Mouse (Mus musculus): Measurements from ENCODE around the gene Foxd1. TPM values are rescaled to one million over a fixed set of nuclear protein-coding genes. Genes with fewer than 3 reads are reported as not detected.

Foxd1 gene
- polyA plus RNA-seq, 1 experiment = 3.2 TPM

DNA sequence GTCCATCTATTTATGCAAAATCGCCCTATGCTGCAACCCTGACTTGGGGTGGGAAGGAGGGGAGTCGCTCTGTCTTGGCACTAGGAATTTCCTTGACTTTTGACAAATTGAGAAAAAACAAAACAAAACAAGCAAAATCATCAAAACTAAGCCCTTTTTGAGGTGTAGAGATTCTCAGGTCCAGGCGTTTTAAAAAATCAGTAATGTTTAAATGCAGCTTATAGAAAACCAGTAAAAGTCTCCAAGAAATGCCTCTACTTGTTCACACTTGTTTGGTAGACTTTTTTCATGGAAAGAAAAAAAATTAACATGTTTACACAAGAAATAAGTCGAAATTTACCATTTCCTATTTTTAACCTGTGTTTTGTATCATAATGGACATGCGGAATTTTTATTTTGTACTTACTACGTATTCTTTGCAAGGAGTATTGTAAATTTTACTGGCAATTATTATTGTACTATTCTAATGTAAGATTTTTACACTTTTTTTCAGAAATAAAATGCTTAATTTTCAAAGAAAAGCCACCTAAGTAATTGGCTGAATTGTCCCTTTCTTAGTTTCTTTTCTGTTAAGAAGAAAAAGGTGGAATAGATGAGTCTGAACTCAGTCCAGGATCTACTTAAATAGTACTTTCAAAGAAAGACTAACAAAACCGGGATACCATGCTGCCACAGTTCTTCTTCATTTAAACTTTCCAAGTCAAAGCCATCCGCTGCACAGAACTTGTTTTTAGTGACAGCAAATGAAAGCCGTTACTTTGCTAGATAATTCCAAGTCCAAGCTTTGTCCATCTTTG lies 2.3 kb downstream of the Foxd1 start:
- TF ChIP-seq POLR2A (IDR thresholded peaks at IDR 0.05; ENCODE audit: borderline replicate concordance, extremely low read depth, insufficient read depth, insufficient read length, poor library complexity, severe bottlenecking) = no peak
- TF ChIP-seq CTCF (IDR thresholded peaks at IDR 0.05; ENCODE audit: borderline replicate concordance, extremely low read depth, insufficient read depth, insufficient read length) = no peak
- peak; percentile 66 for DNase-seq (ENCODE audit: low read depth)

DNA sequence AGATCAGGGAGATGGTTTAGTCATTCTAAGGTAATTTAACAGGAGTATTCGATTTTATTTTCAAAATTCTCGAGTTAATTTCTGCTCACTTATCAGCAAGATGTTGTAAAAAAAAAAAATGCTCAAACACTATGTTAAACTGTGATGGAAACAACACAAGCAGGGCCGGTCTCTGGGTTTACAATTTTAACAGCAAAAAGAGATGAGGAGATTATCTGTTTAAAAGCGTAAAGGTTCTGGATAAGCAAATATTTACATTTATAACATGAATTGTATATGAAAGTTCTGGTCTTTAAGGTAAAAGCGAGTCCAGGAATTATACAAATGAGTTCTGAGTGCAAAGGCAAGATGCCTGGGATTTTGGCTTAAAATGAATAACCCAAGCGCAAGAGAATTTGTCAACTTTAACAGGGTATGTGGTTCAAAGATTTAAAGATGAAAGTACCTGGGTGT lies 3.0 kb downstream of the Foxd1 start:
- DNase-seq (ENCODE audit: low read depth) = peak; percentile 52
- TF ChIP-seq CTCF (IDR thresholded peaks at IDR 0.05; ENCODE audit: borderline replicate concordance, extremely low read depth, insufficient read depth, insufficient read length) (no peak), POLR2A (IDR thresholded peaks at IDR 0.05; ENCODE audit: borderline replicate concordance, extremely low read depth, insufficient read depth, insufficient read length, poor library complexity, severe bottlenecking) (no peak)

DNA sequence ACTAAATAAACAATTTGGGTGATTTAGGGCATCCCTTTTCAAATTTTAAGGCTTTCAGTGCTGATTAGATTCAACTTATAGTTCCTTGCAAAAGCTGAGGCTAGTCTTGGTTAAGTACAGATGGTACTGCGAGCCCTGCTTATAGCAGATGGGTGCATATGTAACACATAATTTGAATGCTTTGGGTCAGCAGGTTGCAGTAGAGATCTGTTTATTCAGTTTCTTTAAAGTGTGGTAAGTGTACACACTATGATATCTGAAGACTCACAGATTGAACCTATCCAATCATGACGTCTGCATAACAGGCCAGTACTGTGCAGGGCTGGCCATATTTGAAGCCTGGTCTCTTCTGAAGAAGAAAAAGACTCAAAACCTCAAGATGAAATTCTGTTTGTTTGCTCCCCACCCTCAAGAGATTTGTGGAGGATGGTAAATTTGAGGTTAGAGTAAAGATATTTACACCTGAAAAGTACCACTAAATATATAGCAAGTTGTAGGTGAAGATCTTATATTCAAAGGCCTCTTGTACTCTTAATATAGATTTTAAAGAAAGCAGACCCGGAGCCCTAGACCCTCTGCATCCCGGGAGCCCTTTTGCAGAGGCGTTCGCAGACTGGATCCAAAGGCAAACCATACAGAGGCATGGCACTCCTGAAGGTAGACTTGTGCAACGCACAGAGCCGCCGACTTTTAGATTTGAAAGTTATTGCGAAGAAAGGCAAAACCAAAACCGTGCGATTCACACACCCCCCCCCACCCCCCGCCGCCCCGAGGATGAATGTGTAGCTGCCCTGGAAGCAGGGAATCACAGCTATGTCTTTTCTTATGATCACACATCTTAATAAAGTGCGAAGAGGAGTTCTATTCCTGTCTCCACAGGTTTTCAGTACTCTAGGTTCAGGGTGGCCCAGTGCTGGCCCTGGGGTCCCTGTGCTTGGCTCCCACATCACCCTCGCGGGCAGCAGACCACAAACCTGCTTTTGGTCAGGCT lies 3.7 kb downstream of the Foxd1 start:
- TF ChIP-seq CTCF (IDR thresholded peaks at IDR 0.05; ENCODE audit: borderline replicate concordance, extremely low read depth, insufficient read depth, insufficient read length) (no peak), POLR2A (IDR thresholded peaks at IDR 0.05; ENCODE audit: borderline replicate concordance, extremely low read depth, insufficient read depth, insufficient read length, poor library complexity, severe bottlenecking) (no peak)
- DNase-seq (ENCODE audit: low read depth) = peak; percentile 57

DNA sequence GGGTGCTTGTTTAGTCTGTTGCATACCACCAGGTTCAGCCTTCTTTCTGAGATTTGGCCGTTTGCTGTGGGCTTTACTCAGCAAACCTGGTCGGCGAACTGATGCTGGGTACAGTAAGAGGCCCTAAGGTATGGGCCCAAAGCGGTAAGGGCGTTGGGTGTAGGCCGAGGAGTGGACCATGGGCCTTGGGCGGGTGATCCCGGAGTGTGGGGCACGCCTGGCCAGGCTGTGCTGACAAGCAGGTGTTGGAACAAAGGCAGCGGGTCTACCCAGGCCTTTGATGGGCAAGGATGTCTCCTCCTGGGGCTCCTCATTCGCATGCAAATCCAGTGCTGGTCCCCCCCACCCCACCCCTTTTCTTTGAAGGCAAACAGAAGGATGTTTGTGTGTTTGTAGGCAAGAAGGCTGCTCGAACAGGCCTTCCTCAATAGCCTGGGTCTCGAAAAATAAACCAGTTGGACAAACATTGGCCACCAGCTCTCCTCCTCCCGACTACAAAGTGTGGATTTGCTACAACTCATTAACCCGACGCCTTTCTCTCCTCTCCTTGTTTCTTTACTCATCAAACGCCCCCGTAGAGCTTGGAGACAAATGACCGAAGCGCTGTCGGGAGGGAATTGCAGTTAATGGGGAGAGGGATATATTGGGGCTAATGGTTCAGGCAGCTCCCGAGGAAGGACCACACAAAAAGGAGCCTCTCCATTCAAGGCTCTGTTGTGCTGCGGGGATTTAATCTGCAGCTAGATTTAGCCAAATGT lies 4.6 kb downstream of the Foxd1 start:
- peak; percentile 67 for DNase-seq (ENCODE audit: low read depth)
- no peak for TF ChIP-seq CTCF (IDR thresholded peaks at IDR 0.05; ENCODE audit: borderline replicate concordance, extremely low read depth, insufficient read depth, insufficient read length)
- TF ChIP-seq POLR2A (IDR thresholded peaks at IDR 0.05; ENCODE audit: borderline replicate concordance, extremely low read depth, insufficient read depth, insufficient read length, poor library complexity, severe bottlenecking) = no peak

DNA sequence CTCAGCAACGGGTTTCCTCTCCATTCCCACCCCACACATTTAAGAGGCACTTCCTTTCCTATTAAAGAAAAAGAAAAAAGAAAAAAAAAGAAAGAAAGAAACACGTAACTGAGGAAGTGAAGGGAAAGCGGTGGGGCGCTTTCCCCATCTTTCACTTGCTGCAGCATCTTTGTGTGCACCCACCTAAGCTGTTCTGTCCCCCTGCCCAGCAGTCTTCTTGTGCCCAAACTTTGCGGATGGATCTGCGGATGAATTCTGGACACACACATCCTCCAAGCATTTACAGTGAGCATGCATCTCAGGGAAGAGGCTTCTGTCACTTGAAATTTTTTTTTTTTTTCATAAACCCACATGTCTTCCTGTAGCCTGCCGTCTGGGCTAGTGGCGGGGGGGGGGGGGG lies 5.3 kb downstream of the Foxd1 start:
- peak; percentile 58 for DNase-seq (ENCODE audit: low read depth)
- no peak for TF ChIP-seq POLR2A (IDR thresholded peaks at IDR 0.05; ENCODE audit: borderline replicate concordance, extremely low read depth, insufficient read depth, insufficient read length, poor library complexity, severe bottlenecking)
- TF ChIP-seq CTCF (IDR thresholded peaks at IDR 0.05; ENCODE audit: borderline replicate concordance, extremely low read depth, insufficient read depth, insufficient read length) = no peak

DNA sequence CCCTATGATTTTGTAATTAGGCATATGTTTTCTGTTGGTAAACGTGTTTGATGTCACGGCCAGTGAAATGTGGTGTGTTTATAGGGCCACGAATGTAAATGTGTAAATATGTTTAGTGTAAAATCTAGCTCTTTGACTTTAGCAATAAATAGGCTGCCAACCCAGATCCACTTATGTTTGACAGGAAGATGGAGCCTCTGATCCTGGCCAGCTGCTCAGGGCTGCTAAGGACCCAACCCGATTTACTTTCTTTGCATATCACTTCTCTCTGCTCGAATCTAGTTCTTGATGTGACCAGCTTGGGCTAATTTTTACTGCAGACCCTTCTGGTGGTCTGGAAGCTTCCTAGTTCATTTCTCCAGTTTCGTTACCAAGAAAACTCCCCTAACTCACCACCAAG lies 6.3 kb downstream of the Foxd1 start:
- TF ChIP-seq CTCF (IDR thresholded peaks at IDR 0.05; ENCODE audit: borderline replicate concordance, extremely low read depth, insufficient read depth, insufficient read length) (no peak), POLR2A (IDR thresholded peaks at IDR 0.05; ENCODE audit: borderline replicate concordance, extremely low read depth, insufficient read depth, insufficient read length, poor library complexity, severe bottlenecking) (no peak)
- DNase-seq (ENCODE audit: low read depth) = no peak

DNA sequence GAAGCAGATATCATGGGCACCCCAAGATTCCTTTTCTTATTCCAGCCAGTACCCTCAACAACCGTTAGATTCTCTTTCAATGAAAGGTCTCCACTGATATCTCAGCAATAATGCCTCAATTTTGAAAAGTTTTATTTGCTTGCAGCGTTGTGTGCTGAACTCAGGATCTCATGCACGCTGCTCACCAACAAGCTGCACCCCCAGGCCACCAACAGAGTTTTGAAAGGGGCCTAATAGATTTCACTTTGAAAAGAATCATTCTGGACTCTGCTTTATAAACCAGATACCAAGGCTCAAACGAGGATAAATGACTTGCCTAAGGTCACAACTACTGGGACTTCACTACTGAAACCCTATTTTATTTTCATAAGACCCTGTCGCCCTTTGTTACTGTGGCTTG lies 7.1 kb downstream of the Foxd1 start:
- no peak for DNase-seq (ENCODE audit: low read depth)
- TF ChIP-seq POLR2A (IDR thresholded peaks at IDR 0.05; ENCODE audit: borderline replicate concordance, extremely low read depth, insufficient read depth, insufficient read length, poor library complexity, severe bottlenecking) (no peak), CTCF (IDR thresholded peaks at IDR 0.05; ENCODE audit: borderline replicate concordance, extremely low read depth, insufficient read depth, insufficient read length) (no peak)

DNA sequence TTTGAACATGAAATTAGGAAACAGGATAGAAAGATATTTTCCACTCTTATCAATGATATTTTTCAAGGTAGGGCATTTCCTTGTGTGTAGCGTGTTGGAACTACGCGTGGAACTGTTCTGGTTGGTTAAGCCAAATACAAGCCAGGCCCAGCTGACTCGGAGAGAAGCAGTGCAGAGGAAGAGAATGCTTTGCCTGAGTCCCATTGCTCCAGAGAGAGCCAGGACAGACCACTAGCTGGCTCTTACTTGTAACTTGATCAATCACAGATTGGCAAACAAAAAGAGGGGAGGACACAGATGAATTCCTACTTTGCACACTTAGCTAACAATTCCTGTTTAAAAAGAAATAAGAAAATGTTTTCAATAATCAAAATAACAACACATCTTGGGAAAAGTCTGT lies 9.0 kb downstream of the Foxd1 start:
- no peak for TF ChIP-seq CTCF (IDR thresholded peaks at IDR 0.05; ENCODE audit: borderline replicate concordance, extremely low read depth, insufficient read depth, insufficient read length)
- TF ChIP-seq POLR2A (IDR thresholded peaks at IDR 0.05; ENCODE audit: borderline replicate concordance, extremely low read depth, insufficient read depth, insufficient read length, poor library complexity, severe bottlenecking) = no peak
- peak; percentile 30 for DNase-seq (ENCODE audit: low read depth)

DNA sequence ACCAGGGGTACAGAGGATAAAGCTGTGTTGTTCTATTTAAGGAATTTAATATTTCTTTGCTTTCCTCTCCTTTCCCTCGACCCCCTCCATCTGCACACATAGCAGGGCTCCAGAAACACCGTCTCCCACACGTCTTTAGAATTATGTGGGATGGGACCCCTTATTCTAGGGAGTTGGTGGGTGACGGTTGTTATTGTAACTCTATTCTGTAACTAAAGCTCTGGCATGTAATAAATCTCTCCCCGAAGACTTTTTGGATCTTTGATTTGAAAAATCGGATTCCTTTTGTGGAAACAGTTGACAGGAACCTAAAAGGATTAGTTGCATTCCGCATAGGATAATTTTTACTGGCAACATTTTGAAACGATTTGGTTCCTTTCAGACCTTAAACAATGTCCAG lies 11.0 kb downstream of the Foxd1 start:
- peak; percentile 19 for DNase-seq (ENCODE audit: low read depth)
- TF ChIP-seq CTCF (IDR thresholded peaks at IDR 0.05; ENCODE audit: borderline replicate concordance, extremely low read depth, insufficient read depth, insufficient read length) = no peak
- no peak for TF ChIP-seq POLR2A (IDR thresholded peaks at IDR 0.05; ENCODE audit: borderline replicate concordance, extremely low read depth, insufficient read depth, insufficient read length, poor library complexity, severe bottlenecking)

DNA sequence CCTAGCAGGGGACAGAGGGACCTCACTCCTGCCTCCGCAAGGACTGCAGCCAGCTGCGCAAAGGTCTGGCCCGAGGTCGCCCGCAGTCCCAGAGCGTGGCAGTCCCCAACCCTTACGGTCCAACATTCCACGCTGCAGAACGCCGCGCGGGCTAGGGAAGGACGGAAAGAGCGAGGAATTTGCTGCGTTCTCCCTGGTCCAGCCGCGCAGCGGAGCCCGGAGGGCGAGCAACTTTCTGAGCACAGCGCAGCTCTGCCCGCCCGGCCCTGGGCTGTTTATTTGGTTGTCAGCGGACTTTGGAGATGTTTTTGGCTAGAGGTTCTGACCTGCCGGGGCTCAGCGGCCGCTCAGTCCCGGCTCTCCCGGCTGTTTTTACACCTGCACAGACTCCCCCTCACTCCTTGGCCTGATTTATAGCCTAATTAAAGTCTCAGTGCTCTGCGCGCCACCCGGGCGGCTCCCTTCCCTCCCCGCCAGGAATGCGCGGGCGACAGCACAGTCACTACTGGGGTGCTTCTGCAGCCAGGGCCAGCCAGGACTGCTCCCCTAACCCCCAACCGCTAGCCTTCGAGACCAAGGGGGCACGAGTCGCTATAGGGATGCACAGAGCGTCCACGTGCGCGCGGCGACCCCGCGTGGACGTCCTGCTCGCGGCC lies 11.9 kb downstream of the Foxd1 start:
- DNase-seq (ENCODE audit: low read depth) = peak; percentile 40
- TF ChIP-seq CTCF (IDR thresholded peaks at IDR 0.05; ENCODE audit: borderline replicate concordance, extremely low read depth, insufficient read depth, insufficient read length) = no peak
- no peak for TF ChIP-seq POLR2A (IDR thresholded peaks at IDR 0.05; ENCODE audit: borderline replicate concordance, extremely low read depth, insufficient read depth, insufficient read length, poor library complexity, severe bottlenecking)

All from brain, embryonic 14.5 days (tissue).